Mouse (Mus musculus) spleen, adult 18-20 months (tissue): ENCODE measurements around the gene Minpp1.

Experiments used
- DNase-seq, 2 experiments: peaks; one replicate each; pipeline ENCODE4 v3.0.0; 2022; ENCODE audit warnings: mixed read lengths in 2 of 2

Gene Minpp1

GRCm38 (mm10) chr19:32490976-32491375 lies 5.4 kb downstream of the Minpp1 start:
- DNase-seq, result no peak

GRCm38 (mm10) chr19:32492339-32492738 lies 6.8 kb downstream of the Minpp1 start:
- DNase-seq, result no peak

- no peak for DNase-seq
Measured at GRCm38 (mm10) chr19:32492981-32493380, 7.4 kb downstream of the Minpp1 start.

- no peak for DNase-seq
Measured at GRCm38 (mm10) chr19:32493471-32493870, 7.9 kb downstream of the Minpp1 start.

- no peak for DNase-seq
Measured at GRCm38 (mm10) chr19:32494611-32495010, 9.0 kb downstream of the Minpp1 start.

GRCm38 (mm10) chr19:32495034-32495433 lies 9.5 kb downstream of the Minpp1 start:
- no peak for DNase-seq

- DNase-seq, result no peak
Measured at GRCm38 (mm10) chr19:32497411-32497810, 11.8 kb downstream of the Minpp1 start.

- no peak for DNase-seq
Measured at GRCm38 (mm10) chr19:32498002-32498401, 12.4 kb downstream of the Minpp1 start.

- no peak for DNase-seq
Measured at GRCm38 (mm10) chr19:32501414-32501813, 15.8 kb downstream of the Minpp1 start.

GRCm38 (mm10) chr19:32506081-32506480 lies 20.5 kb downstream of the Minpp1 start:
- DNase-seq, result no peak

GRCm38 (mm10) chr19:32506514-32506913 lies 20.9 kb downstream of the Minpp1 start:
- no peak for DNase-seq

- DNase-seq, result no peak
Measured at GRCm38 (mm10) chr19:32507100-32507499, 21.5 kb downstream of the Minpp1 start.

GRCm38 (mm10) chr19:32507526-32507925 lies 22.0 kb downstream of the Minpp1 start:
- no peak for DNase-seq

- DNase-seq, result no peak
Measured at GRCm38 (mm10) chr19:32510267-32510666, 24.7 kb downstream of the Minpp1 start.

- no peak for DNase-seq
Measured at GRCm38 (mm10) chr19:32510962-32511361, 25.4 kb downstream of the Minpp1 start.

- DNase-seq, result no peak
Measured at GRCm38 (mm10) chr19:32512518-32512917, 26.9 kb downstream of the Minpp1 start.

GRCm38 (mm10) chr19:32516575-32516974 lies 31.0 kb downstream of the Minpp1 start:
- no peak for DNase-seq

- DNase-seq, result no peak
Measured at GRCm38 (mm10) chr19:32521446-32521845, 35.9 kb downstream of the Minpp1 start.

GRCm38 (mm10) chr19:32522247-32522646 lies 36.7 kb downstream of the Minpp1 start:
- no peak for DNase-seq

GRCm38 (mm10) chr19:32522753-32523307 lies 37.3 kb downstream of the Minpp1 start:
- DNase-seq, result no peak

GRCm38 (mm10) chr19:32523769-32524515 lies 38.4 kb downstream of the Minpp1 start:
- no peak for DNase-seq

- DNase-seq, result no peak
Measured at GRCm38 (mm10) chr19:32524516-32524860, 38.9 kb downstream of the Minpp1 start.

- no peak for DNase-seq
Measured at GRCm38 (mm10) chr19:32527139-32527538, 41.6 kb downstream of the Minpp1 start.

- DNase-seq, result no peak
Measured at GRCm38 (mm10) chr19:32528723-32529122, 43.2 kb downstream of the Minpp1 start.
